Mouse (Mus musculus): ENCODE results near the gene Utrn. TPM values are rescaled to one million over a fixed set of nuclear protein-coding genes. Genes with fewer than 3 reads are reported as not detected.

Utrn gene
- total and polyA plus RNA-seq, 3 experiments, result 0.31 to 1.1 (median 0.67) TPM

- no peak overlapping the region for H3K4me3 ChIP-seq (replicated peaks in 1 of 3; ENCODE audit: low read depth in 2 of 3, low read length in 2 of 3, poor library complexity in 1 of 3)
- H3K4me1 ChIP-seq (ENCODE audit: control insufficient read depth in 1 of 2, insufficient read depth in 2 of 2), result peaks cover 4 to 6% of the 10 kb centered on the region in 2 experiments
- TF ChIP-seq TBP (conservative IDR thresholded peaks at IDR 0.05; ENCODE audit: low read depth, low read length) (no peak), POLR2AphosphoS2 (IDR thresholded peaks at IDR 0.05; ENCODE audit: low read depth, low read length) (no peak), JUND (conservative IDR thresholded peaks at IDR 0.05; ENCODE audit: low read depth, low read length) (no peak), ELF1 (IDR thresholded peaks at IDR 0.05; ENCODE audit: low read depth, low read length) (no peak), TCF12 (IDR thresholded peaks at IDR 0.05; ENCODE audit: low read depth, low read length) (no peak), NELFE (IDR thresholded peaks at IDR 0.05; ENCODE audit: low read depth, low read length) (no peak), CTCF (conservative IDR thresholded peaks at IDR 0.05 in 1 of 2, IDR thresholded peaks at IDR 0.05 in 1 of 2; ENCODE audit: low read depth in 2 of 2, low read length in 2 of 2) (no peak), MAFK (IDR thresholded peaks at IDR 0.05; ENCODE audit: insufficient replicate concordance, low read length) (no peak), RAD21 (IDR thresholded peaks at IDR 0.05; ENCODE audit: low read depth, low read length) (no peak), MXI1 (IDR thresholded peaks at IDR 0.05; ENCODE audit: low read depth, low read length) (no peak), HCFC1 (IDR thresholded peaks at IDR 0.05; ENCODE audit: low read depth, low read length) (no peak)
- no peaks in the 10 kb centered on the region for H3K79me2 ChIP-seq (replicated peaks; ENCODE audit: control insufficient read depth, extremely low read depth, insufficient read depth, poor library complexity, severe bottlenecking)
- no peak for DNase-seq (ENCODE audit: extremely low read depth)
- dilution Hi-C loops (cut with MboI; ENCODE audit: extremely low pct_ligation_motif_present, extremely low pct_unique_long_range_greater_than_20kb, low sequenced_read_pairs) (no loop called here), in situ Hi-C loops (cut with MboI; ENCODE audit: low pct_ligation_motif_present, low pct_unique_long_range_greater_than_20kb, low sequenced_read_pairs) (no loop called here)
- no peak overlapping the region for H3K9ac ChIP-seq (ENCODE audit: insufficient read depth, low read depth)
- H3K4me2 ChIP-seq (ENCODE audit: insufficient read depth, low read depth, poor library complexity, severe bottlenecking), result no peak overlapping the region
- no peaks in the 10 kb centered on the region for H3K27me3 ChIP-seq (replicated peaks)
- no peaks in the 10 kb centered on the region for H3K36me3 ChIP-seq (replicated peaks in 1 of 2; ENCODE audit: control insufficient read depth in 1 of 2, insufficient read depth in 1 of 2, low read length in 1 of 2)
- H3K9me3 ChIP-seq (replicated peaks; ENCODE audit: low read length), result no peaks in the 10 kb centered on the region
- no peak overlapping the region for H3K27ac ChIP-seq (ENCODE audit: insufficient read depth, low read depth)
Observed at GRCm38 (mm10) chr10:12837636-12838035, 31.5 kb downstream of the Utrn start.

- dilution Hi-C loops (cut with MboI; ENCODE audit: extremely low pct_ligation_motif_present, extremely low pct_unique_long_range_greater_than_20kb, low sequenced_read_pairs), result no loop called here
Observed at GRCm38 (mm10) chr10:12836048-12836816, 32.9 kb downstream of the Utrn start.

GRCm38 (mm10) chr10:12834215-12834614, 35.0 kb downstream of the Utrn start:
- dilution Hi-C loops (cut with MboI; ENCODE audit: extremely low pct_ligation_motif_present, extremely low pct_unique_long_range_greater_than_20kb, low sequenced_read_pairs) (no loop called here), in situ Hi-C loops (cut with MboI; ENCODE audit: low pct_ligation_motif_present, low pct_unique_long_range_greater_than_20kb, low sequenced_read_pairs) (no loop called here)
- Histone ChIP-seq H3K27me3 (replicated peaks) (no peaks in the 10 kb centered on the region), H3K4me2 (ENCODE audit: insufficient read depth, low read depth, poor library complexity, severe bottlenecking) (no peak overlapping the region), H3K27ac (ENCODE audit: insufficient read depth, low read depth) (no peak overlapping the region), H3K9me3 (replicated peaks; ENCODE audit: low read length) (no peaks in the 10 kb centered on the region), H3K4me1 (ENCODE audit: control insufficient read depth in 1 of 2, insufficient read depth in 2 of 2) (no peaks in the 10 kb centered on the region), H3K79me2 (replicated peaks; ENCODE audit: control insufficient read depth, extremely low read depth, insufficient read depth, poor library complexity, severe bottlenecking) (no peaks in the 10 kb centered on the region), H3K9ac (ENCODE audit: insufficient read depth, low read depth) (no peak overlapping the region), H3K36me3 (replicated peaks in 1 of 2; ENCODE audit: control insufficient read depth in 1 of 2, insufficient read depth in 1 of 2, low read length in 1 of 2) (no peaks in the 10 kb centered on the region), H3K4me3 (replicated peaks in 1 of 3; ENCODE audit: low read depth in 2 of 3, low read length in 2 of 3, poor library complexity in 1 of 3) (no peak overlapping the region)
- no peak for DNase-seq (ENCODE audit: extremely low read depth)
- TF ChIP-seq ETS1 (conservative IDR thresholded peaks at IDR 0.05; ENCODE audit: low read depth, low read length), result no peak
- TF ChIP-seq ZNF384 (IDR thresholded peaks at IDR 0.05; ENCODE audit: low read depth, low read length), result no peak
- TF ChIP-seq ZMIZ1 (IDR thresholded peaks at IDR 0.05; ENCODE audit: low read depth, low read length), result no peak
- TF ChIP-seq MAZ (IDR thresholded peaks at IDR 0.05; ENCODE audit: low read depth, low read length), result no peak
- TF ChIP-seq MXI1 (IDR thresholded peaks at IDR 0.05; ENCODE audit: low read depth, low read length), result no peak
- TF ChIP-seq ZC3H11A (IDR thresholded peaks at IDR 0.05; ENCODE audit: low read depth, low read length), result no peak
- no peak for TF ChIP-seq JUND (conservative IDR thresholded peaks at IDR 0.05; ENCODE audit: low read depth, low read length)
- no peak for TF ChIP-seq HCFC1 (IDR thresholded peaks at IDR 0.05; ENCODE audit: low read depth, low read length)
- no peak for TF ChIP-seq POLR2AphosphoS2 (IDR thresholded peaks at IDR 0.05; ENCODE audit: low read depth, low read length)
- no peak for TF ChIP-seq CTCF (conservative IDR thresholded peaks at IDR 0.05 in 1 of 2, IDR thresholded peaks at IDR 0.05 in 1 of 2; ENCODE audit: low read depth in 2 of 2, low read length in 2 of 2)
- TF ChIP-seq NELFE (IDR thresholded peaks at IDR 0.05; ENCODE audit: low read depth, low read length), result no peak
- TF ChIP-seq SMC3 (IDR thresholded peaks at IDR 0.05; ENCODE audit: low read depth, low read length), result no peak
- TF ChIP-seq KAT2A (IDR thresholded peaks at IDR 0.05; ENCODE audit: insufficient replicate concordance, low read length), result no peak
- TF ChIP-seq PAX5 (IDR thresholded peaks at IDR 0.05; ENCODE audit: low read length), result no peak
- TF ChIP-seq EP300 (IDR thresholded peaks at IDR 0.05; ENCODE audit: low read length), result no peak
- TF ChIP-seq MAX (IDR thresholded peaks at IDR 0.05; ENCODE audit: low read length), result no peak
- TF ChIP-seq MYC (IDR thresholded peaks at IDR 0.05; ENCODE audit: low read depth, low read length), result no peak

More at GRCm38 (mm10) chr10:12836048-12836816, 32.9 kb downstream of the Utrn start:
- DNase-seq (ENCODE audit: extremely low read depth), result no peak
- Histone ChIP-seq H3K9me3 (replicated peaks; ENCODE audit: low read length) (no peaks in the 10 kb centered on the region), H3K4me1 (ENCODE audit: control insufficient read depth in 1 of 2, insufficient read depth in 2 of 2) (no peaks in the 10 kb centered on the region), H3K4me3 (replicated peaks in 1 of 3; ENCODE audit: low read depth in 2 of 3, low read length in 2 of 3, poor library complexity in 1 of 3) (no peak overlapping the region), H3K79me2 (replicated peaks; ENCODE audit: control insufficient read depth, extremely low read depth, insufficient read depth, poor library complexity, severe bottlenecking) (no peaks in the 10 kb centered on the region), H3K9ac (ENCODE audit: insufficient read depth, low read depth) (no peak overlapping the region), H3K27ac (ENCODE audit: insufficient read depth, low read depth) (no peak overlapping the region), H3K36me3 (replicated peaks in 1 of 2; ENCODE audit: control insufficient read depth in 1 of 2, insufficient read depth in 1 of 2, low read length in 1 of 2) (no peaks in the 10 kb centered on the region), H3K27me3 (replicated peaks) (no peaks in the 10 kb centered on the region), H3K4me2 (ENCODE audit: insufficient read depth, low read depth, poor library complexity, severe bottlenecking) (no peak overlapping the region)
- in situ Hi-C loops (cut with MboI; ENCODE audit: low pct_ligation_motif_present, low pct_unique_long_range_greater_than_20kb, low sequenced_read_pairs), result no loop called here
- TF ChIP-seq MAX (IDR thresholded peaks at IDR 0.05; ENCODE audit: low read length) (no peak), BHLHE40 (IDR thresholded peaks at IDR 0.05; ENCODE audit: low read depth, low read length) (no peak), SIN3A (IDR thresholded peaks at IDR 0.05; ENCODE audit: low read length) (no peak)
